Mouse (Mus musculus) thymus, postnatal 25 days (tissue): ENCODE results near the gene Vmn2r103.

Experiments used
- DNase-seq: peaks from one replicate; pipeline ENCODE4 v3.0.0; 2022

Gene Vmn2r103

DNA sequence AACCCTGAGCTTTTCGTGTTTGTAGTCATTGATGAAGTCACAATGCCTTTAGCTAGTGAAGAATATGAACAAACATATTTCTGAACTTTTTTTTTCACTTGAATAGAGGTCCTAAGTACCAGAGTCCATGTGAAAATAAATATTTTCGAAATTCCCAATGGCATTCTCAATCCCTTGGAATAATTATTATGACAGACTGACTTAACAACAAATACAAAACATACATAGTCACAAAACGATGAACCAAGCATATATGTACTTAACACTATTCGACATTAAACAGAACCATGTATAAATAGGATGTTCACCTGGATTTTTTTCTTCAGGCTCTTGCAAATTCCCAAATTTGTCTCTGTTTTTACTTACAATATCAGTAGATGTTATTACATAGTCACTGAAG is at the start of gene Vmn2r103:
Gene Vmn2r103, plus strand, starts transcription at position 301 of the 400 bp plus-strand sequence.
- no peak for DNase-seq

DNA sequence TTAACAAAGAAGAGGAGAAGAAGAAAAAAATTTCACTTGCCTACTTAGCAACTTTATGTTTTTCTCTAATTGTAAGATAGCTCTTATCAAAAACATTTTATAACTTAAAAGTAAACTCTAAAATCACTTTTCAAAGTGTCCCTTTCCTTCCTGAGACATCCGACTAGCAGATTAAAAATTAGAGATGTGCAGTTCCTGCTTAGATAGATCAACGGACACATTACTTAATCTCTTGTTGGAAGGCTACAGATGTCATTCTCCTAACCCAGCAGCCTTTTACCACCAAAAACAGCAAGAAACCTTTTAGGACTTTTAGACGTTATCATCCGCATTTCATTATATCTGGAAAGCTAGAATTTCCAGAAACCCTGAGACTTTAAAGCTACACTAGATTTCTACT is 5.8 kb downstream of the Vmn2r103 start:
- DNase-seq: no peak

DNA sequence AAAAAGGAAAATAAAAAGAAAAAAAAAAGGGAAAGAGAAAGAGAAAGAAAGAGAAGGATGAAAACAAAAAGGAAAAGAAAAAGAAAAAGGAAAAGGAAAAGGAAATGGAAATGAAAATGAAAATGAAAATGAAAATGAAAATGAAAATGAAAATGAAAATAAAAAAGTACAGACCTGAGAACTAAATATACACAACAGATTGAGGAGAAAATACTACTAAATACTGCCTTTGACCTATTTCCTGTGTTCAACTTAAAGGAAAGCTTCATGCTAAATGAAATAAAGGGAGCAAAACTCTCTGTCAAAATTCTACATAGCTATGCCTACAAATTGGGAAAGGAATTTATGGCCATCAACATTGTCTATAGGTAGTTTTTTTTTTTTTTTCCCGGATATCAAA is 16.1 kb downstream of the Vmn2r103 start:
- DNase-seq: no peak
